Mouse (Mus musculus): ENCODE measurements around the gene Wapl. TPM values are rescaled to one million over a fixed set of nuclear protein-coding genes. Genes with fewer than 3 reads are reported as not detected.

Wapl gene
- polyA plus RNA-seq (2014; fragmentation: Nextera tagmentation; extraction: Ambion mirVana) = 16.5 and 16.8 TPM in 2 replicates

GRCm38 (mm10) chr14:34673395-34674228 is at the start of gene Wapl:
Gene Wapl (plus strand): TSS chr14:34673928.
- H3K4me1 ChIP-seq (replicated peaks; ENCODE audit: control insufficient read depth, insufficient read depth, low read length) = peaks cover 11% of the 10 kb centered on the region
- peak; percentile 97 for DNase-seq (ENCODE audit: low spot score)
- H3K27ac ChIP-seq = peak within 1 kb of the TSS; percentile 90
- under 1% methylated on average over 80 of the region's 90 CpGs for WGBS
- ATAC-seq (ENCODE audit: low FRiP score) = peak; percentile 99
- H3K9ac ChIP-seq = peak within 1 kb of the TSS; percentile 81
- H3K36me3 ChIP-seq (replicated peaks; ENCODE audit: control insufficient read depth, insufficient read depth) = peaks cover 5% of the 10 kb centered on the region
- no peaks in the 10 kb centered on the region for H3K27me3 ChIP-seq (ENCODE audit: control insufficient read depth, insufficient read depth, low read length)
- H3K9me3 ChIP-seq (ENCODE audit: control insufficient read depth, low read length) = no peaks in the 10 kb centered on the region
- H3K4me3 ChIP-seq (replicated peaks; ENCODE audit: low read length) = peak within 1 kb of the TSS; percentile 85
- peak within 1 kb of the TSS; percentile 93 for H3K4me2 ChIP-seq (replicated peaks)

- Histone ChIP-seq H3K27me3 (ENCODE audit: control insufficient read depth, insufficient read depth, low read length) (no peaks in the 10 kb centered on the region), H3K4me2 (replicated peaks) (no peak overlapping the region), H3K4me1 (replicated peaks; ENCODE audit: control insufficient read depth, insufficient read depth, low read length) (no peaks in the 10 kb centered on the region), H3K36me3 (replicated peaks; ENCODE audit: control insufficient read depth, insufficient read depth) (no peaks in the 10 kb centered on the region), H3K9me3 (ENCODE audit: control insufficient read depth, low read length) (no peaks in the 10 kb centered on the region), H3K27ac (no peak overlapping the region), H3K4me3 (replicated peaks; ENCODE audit: low read length) (no peak overlapping the region), H3K9ac (no peak overlapping the region)
- WGBS = 92% methylated on average over 7 of the region's 7 CpGs
- no peak for ATAC-seq (ENCODE audit: low FRiP score)
- DNase-seq (ENCODE audit: low spot score) = no peak
These were observed 46.9 kb upstream of the Wapl start for GRCm38 (mm10) chr14:34626824-34627223.

DNA sequence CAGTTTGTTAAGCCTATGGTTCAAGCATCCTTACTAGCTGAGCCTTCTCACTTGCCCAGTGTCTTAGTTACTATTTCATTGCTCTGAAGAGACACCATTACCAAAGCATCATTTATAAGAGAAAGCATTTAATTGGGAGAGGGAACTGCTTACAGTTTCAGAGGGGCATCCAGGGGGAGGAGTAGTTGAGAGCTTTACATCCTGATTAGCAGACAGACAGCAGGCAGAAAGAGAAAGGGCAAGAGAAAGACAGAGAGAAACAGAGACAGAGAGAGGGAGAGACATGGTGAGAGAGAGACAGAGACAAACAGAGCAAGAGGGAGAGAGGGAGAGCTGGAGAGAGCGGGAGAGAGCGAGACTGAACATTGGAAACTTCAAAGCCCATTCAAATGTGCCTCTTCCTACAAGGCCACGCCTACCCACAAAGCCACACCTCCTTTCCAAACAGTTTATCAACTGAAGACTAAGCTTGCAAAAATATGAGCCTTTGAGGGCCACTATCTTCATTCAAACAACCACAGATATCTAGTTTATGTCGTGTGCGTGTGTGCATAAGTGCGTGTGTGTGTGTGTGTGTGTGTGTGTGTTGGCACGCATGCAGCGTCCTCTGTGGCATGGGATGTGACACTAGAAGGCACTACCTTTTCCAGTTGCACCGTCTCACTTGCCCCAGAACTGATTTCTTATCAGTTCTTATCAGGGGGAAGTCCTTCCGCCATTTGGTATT is 40.8 kb upstream of the Wapl start:
- WGBS = 85% methylated on average over 10 of the region's 10 CpGs
- Histone ChIP-seq H3K27me3 (ENCODE audit: control insufficient read depth, insufficient read depth, low read length) (no peaks in the 10 kb centered on the region), H3K36me3 (replicated peaks; ENCODE audit: control insufficient read depth, insufficient read depth) (no peaks in the 10 kb centered on the region), H3K27ac (no peak overlapping the region), H3K4me3 (replicated peaks; ENCODE audit: low read length) (no peak overlapping the region), H3K4me2 (replicated peaks) (no peak overlapping the region), H3K9me3 (ENCODE audit: control insufficient read depth, low read length) (no peaks in the 10 kb centered on the region), H3K4me1 (replicated peaks; ENCODE audit: control insufficient read depth, insufficient read depth, low read length) (no peaks in the 10 kb centered on the region), H3K9ac (no peak overlapping the region)
- DNase-seq (ENCODE audit: low spot score) (no peak), ATAC-seq (ENCODE audit: low FRiP score) (no peak)

DNA sequence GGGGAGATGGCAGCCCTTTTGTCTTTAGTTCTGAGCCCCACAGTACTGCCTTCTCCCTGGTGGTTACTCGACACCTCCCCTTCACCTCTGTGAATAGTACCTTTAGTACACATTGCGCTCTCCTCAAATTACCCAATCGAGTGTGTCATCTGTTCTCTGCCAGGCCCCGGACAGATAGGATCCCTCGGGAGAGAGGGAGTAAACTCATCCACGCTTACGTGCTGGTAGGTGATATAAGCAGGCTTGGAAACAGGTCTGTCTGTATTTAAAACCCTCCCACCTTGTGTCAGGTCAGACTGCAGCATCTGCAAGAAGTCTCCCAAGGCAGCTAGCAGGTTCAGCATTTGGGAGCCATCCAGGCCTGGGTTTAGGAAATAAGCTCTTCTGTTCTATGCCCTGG is 38.5 kb upstream of the Wapl start:
- ATAC-seq (ENCODE audit: low FRiP score) = no peak

GRCm38 (mm10) chr14:34635721-34636120 is 38.0 kb upstream of the Wapl start:
- no peaks in the 10 kb centered on the region for H3K9me3 ChIP-seq (ENCODE audit: control insufficient read depth, low read length)
- ATAC-seq (ENCODE audit: low FRiP score) = no peak
- no peak for DNase-seq (ENCODE audit: low spot score)
- H3K4me1 ChIP-seq (replicated peaks; ENCODE audit: control insufficient read depth, insufficient read depth, low read length) = no peaks in the 10 kb centered on the region
- no peaks in the 10 kb centered on the region for H3K27me3 ChIP-seq (ENCODE audit: control insufficient read depth, insufficient read depth, low read length)
- H3K4me3 ChIP-seq (replicated peaks; ENCODE audit: low read length) = no peak overlapping the region
- no peak overlapping the region for H3K27ac ChIP-seq
- no peaks in the 10 kb centered on the region for H3K36me3 ChIP-seq (replicated peaks; ENCODE audit: control insufficient read depth, insufficient read depth)
- no peak overlapping the region for H3K9ac ChIP-seq
- 90% methylated on average over 6 of the region's 6 CpGs for WGBS
- no peak overlapping the region for H3K4me2 ChIP-seq (replicated peaks)

More for the DNA sequence above, 38.5 kb upstream of the Wapl start:
- DNase-seq (ENCODE audit: low spot score) = no peak
- H3K4me3 ChIP-seq (replicated peaks; ENCODE audit: low read length) = no peak overlapping the region
- no peaks in the 10 kb centered on the region for H3K9me3 ChIP-seq (ENCODE audit: control insufficient read depth, low read length)
- H3K9ac ChIP-seq = no peak overlapping the region
- H3K27ac ChIP-seq = no peak overlapping the region
- H3K36me3 ChIP-seq (replicated peaks; ENCODE audit: control insufficient read depth, insufficient read depth) = no peaks in the 10 kb centered on the region
- H3K4me2 ChIP-seq (replicated peaks) = no peak overlapping the region
- no peaks in the 10 kb centered on the region for H3K4me1 ChIP-seq (replicated peaks; ENCODE audit: control insufficient read depth, insufficient read depth, low read length)
- H3K27me3 ChIP-seq (ENCODE audit: control insufficient read depth, insufficient read depth, low read length) = no peaks in the 10 kb centered on the region
- WGBS = 42% methylated on average over 7 of the region's 7 CpGs

DNA sequence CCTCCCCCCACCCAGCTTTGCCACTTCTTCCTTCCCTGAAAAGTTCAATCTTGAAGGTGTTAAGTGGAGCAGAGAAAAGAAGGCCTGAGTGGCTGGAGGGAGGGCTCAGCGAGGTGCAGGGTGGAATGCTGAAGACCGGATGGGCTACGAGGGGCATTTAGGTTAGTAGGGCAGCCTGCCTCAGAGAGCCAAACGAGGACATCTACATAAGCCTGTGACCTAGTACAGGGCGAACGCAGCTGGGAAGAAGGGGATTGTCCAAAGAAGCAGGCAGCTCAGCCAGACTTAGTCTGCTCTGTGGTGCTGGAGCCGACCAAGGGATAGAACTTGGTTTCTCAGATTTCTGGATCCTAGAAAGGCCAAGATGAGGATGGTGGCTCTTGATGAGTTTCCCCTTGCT is 29.6 kb upstream of the Wapl start:
- Histone ChIP-seq H3K4me1 (replicated peaks; ENCODE audit: control insufficient read depth, insufficient read depth, low read length) (no peaks in the 10 kb centered on the region), H3K36me3 (replicated peaks; ENCODE audit: control insufficient read depth, insufficient read depth) (no peaks in the 10 kb centered on the region), H3K27ac (no peak overlapping the region), H3K4me2 (replicated peaks) (no peak overlapping the region), H3K9ac (no peak overlapping the region), H3K9me3 (ENCODE audit: control insufficient read depth, low read length) (no peaks in the 10 kb centered on the region), H3K27me3 (ENCODE audit: control insufficient read depth, insufficient read depth, low read length) (no peaks in the 10 kb centered on the region), H3K4me3 (replicated peaks; ENCODE audit: low read length) (no peak overlapping the region)
- ATAC-seq (ENCODE audit: low FRiP score) (no peak), DNase-seq (ENCODE audit: low spot score) (no peak)
- WGBS = 78% methylated on average over 7 of the region's 7 CpGs

DNA sequence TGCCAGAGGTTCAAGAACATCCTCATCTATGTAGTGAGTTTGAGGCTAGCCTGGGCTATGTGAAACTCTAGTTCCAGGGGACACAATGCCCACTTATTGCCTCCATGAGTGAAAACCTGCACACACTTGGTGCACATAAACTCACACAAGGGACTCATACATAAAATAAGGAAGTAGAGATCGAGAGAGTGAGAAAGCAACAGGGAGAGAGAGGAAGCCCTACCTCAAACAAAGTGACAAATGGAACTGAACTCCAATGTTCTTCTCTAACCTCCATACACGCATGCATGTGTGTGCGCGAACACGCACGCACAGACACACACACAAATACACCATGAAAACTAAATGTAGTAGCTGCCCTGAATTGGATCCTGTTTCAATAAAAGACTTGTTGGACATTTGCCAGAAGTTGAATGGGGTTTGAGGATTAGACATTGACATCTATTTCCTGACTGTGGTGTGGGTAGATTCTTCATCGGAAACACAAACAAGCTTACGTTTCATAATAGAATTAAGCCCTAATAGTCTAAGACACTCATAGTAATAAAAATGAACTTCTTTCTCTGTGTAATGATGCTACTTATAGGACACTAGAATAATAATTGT is 25.8 kb upstream of the Wapl start:
- Histone ChIP-seq H3K9ac (no peak overlapping the region), H3K9me3 (ENCODE audit: control insufficient read depth, low read length) (no peaks in the 10 kb centered on the region), H3K27ac (no peak overlapping the region), H3K4me2 (replicated peaks) (no peak overlapping the region), H3K4me1 (replicated peaks; ENCODE audit: control insufficient read depth, insufficient read depth, low read length) (no peaks in the 10 kb centered on the region), H3K36me3 (replicated peaks; ENCODE audit: control insufficient read depth, insufficient read depth) (no peaks in the 10 kb centered on the region), H3K27me3 (ENCODE audit: control insufficient read depth, insufficient read depth, low read length) (no peaks in the 10 kb centered on the region), H3K4me3 (replicated peaks; ENCODE audit: low read length) (no peak overlapping the region)
- WGBS = 87% methylated on average over 8 of the region's 8 CpGs
- ATAC-seq (ENCODE audit: low FRiP score) (no peak), DNase-seq (ENCODE audit: low spot score) (no peak)

GRCm38 (mm10) chr14:34657131-34657530 is 16.6 kb upstream of the Wapl start:
- ATAC-seq (ENCODE audit: low FRiP score) = no peak
- H3K4me1 ChIP-seq (replicated peaks; ENCODE audit: control insufficient read depth, insufficient read depth, low read length) = peaks cover 9% of the 10 kb centered on the region; the same call in 1 of the 2 replicates
- 93% methylated on average over 5 of the region's 5 CpGs for WGBS

GRCm38 (mm10) chr14:34660351-34660787 is 13.4 kb upstream of the Wapl start:
- WGBS = 40% methylated on average over 7 of the region's 7 CpGs
- Histone ChIP-seq H3K9me3 (ENCODE audit: control insufficient read depth, low read length) (no peaks in the 10 kb centered on the region), H3K9ac (no peak overlapping the region), H3K27me3 (ENCODE audit: control insufficient read depth, insufficient read depth, low read length) (peaks cover 43% of the 10 kb centered on the region), H3K4me1 (replicated peaks; ENCODE audit: control insufficient read depth, insufficient read depth, low read length) (peaks cover 11% of the 10 kb centered on the region; the same call in 1 of the 2 replicates), H3K4me2 (replicated peaks) (no peak overlapping the region), H3K36me3 (replicated peaks; ENCODE audit: control insufficient read depth, insufficient read depth) (no peaks in the 10 kb centered on the region), H3K4me3 (replicated peaks; ENCODE audit: low read length) (no peak overlapping the region), H3K27ac (no peak overlapping the region)
- no peak for DNase-seq (ENCODE audit: low spot score)
- no peak for ATAC-seq (ENCODE audit: low FRiP score)

More at GRCm38 (mm10) chr14:34657131-34657530, 16.6 kb upstream of the Wapl start:
- peaks cover 31% of the 10 kb centered on the region for H3K27me3 ChIP-seq (ENCODE audit: control insufficient read depth, insufficient read depth, low read length)
- no peak overlapping the region for H3K9ac ChIP-seq
- no peak overlapping the region for H3K27ac ChIP-seq
- H3K4me2 ChIP-seq (replicated peaks) = no peak overlapping the region
- H3K4me3 ChIP-seq (replicated peaks; ENCODE audit: low read length) = no peak overlapping the region
- H3K9me3 ChIP-seq (ENCODE audit: control insufficient read depth, low read length) = no peaks in the 10 kb centered on the region
- no peaks in the 10 kb centered on the region for H3K36me3 ChIP-seq (replicated peaks; ENCODE audit: control insufficient read depth, insufficient read depth)
- DNase-seq (ENCODE audit: low spot score) = no peak
